Mouse (Mus musculus): Measurements from ENCODE around the gene Rtcb. TPM values are rescaled to one million over a fixed set of nuclear protein-coding genes. Genes with fewer than 3 reads are reported as not detected.
A peak's percentile ranks its signal among the peaks of the same experiment; 100 is the strongest.

The Rtcb gene
- polyA plus RNA-seq, 1 experiment from 2014 or later, result 203 TPM

GRCm38 (mm10) chr10:85953401-85953800, 4.2 kb downstream of the Rtcb start:
- WGBS, result 92% methylated on average over 3 of the region's 3 CpGs
- Histone ChIP-seq H3K4me3 (ENCODE audit: low read depth, low read length) (no peak overlapping the region), H3K4me2 (no peak overlapping the region), H3K36me3 (ENCODE audit: control insufficient read depth, insufficient read depth, low read length) (peaks cover 13% of the 10 kb centered on the region), H3K9me3 (ENCODE audit: control insufficient read depth, low read length) (no peaks in the 10 kb centered on the region), H3K27me3 (ENCODE audit: control insufficient read depth, insufficient read depth, low read length) (no peaks in the 10 kb centered on the region), H3K4me1 (ENCODE audit: control insufficient read depth, insufficient read depth, low read length) (peaks cover 6% of the 10 kb centered on the region), H3K27ac (ENCODE audit: low read depth, low read length) (no peak overlapping the region), H3K9ac (ENCODE audit: low read length) (no peak overlapping the region)
- DNase-seq (ENCODE audit: low spot score, missing footprints) (peak; percentile 69), ATAC-seq (ENCODE audit: low FRiP score) (no peak)

GRCm38 (mm10) chr10:85951765-85952443, 5.7 kb downstream of the Rtcb start:
- Histone ChIP-seq H3K36me3 (ENCODE audit: control insufficient read depth, insufficient read depth, low read length) (peaks cover 15% of the 10 kb centered on the region), H3K27me3 (ENCODE audit: control insufficient read depth, insufficient read depth, low read length) (no peaks in the 10 kb centered on the region), H3K4me2 (no peak overlapping the region), H3K27ac (ENCODE audit: low read depth, low read length) (no peak overlapping the region), H3K4me1 (ENCODE audit: control insufficient read depth, insufficient read depth, low read length) (peaks cover 6% of the 10 kb centered on the region), H3K9me3 (ENCODE audit: control insufficient read depth, low read length) (no peaks in the 10 kb centered on the region), H3K4me3 (ENCODE audit: low read depth, low read length) (no peak overlapping the region), H3K9ac (ENCODE audit: low read length) (no peak overlapping the region)
- DNase-seq (ENCODE audit: low spot score, missing footprints) (peak; percentile 53), ATAC-seq (ENCODE audit: low FRiP score) (no peak)
- 94% methylated on average over 6 of the region's 6 CpGs for WGBS

- WGBS, result 95% methylated on average over 8 of the region's 8 CpGs
- Histone ChIP-seq H3K4me1 (ENCODE audit: control insufficient read depth, insufficient read depth, low read length) (no peaks in the 10 kb centered on the region), H3K27me3 (ENCODE audit: control insufficient read depth, insufficient read depth, low read length) (no peaks in the 10 kb centered on the region), H3K9ac (ENCODE audit: low read length) (no peak overlapping the region), H3K27ac (ENCODE audit: low read depth, low read length) (no peak overlapping the region), H3K4me3 (ENCODE audit: low read depth, low read length) (no peak overlapping the region), H3K36me3 (ENCODE audit: control insufficient read depth, insufficient read depth, low read length) (peaks cover 25% of the 10 kb centered on the region; the same call in 1 of the 2 replicates), H3K4me2 (no peak overlapping the region), H3K9me3 (ENCODE audit: control insufficient read depth, low read length) (no peaks in the 10 kb centered on the region)
- ATAC-seq (ENCODE audit: low FRiP score) (no peak), DNase-seq (ENCODE audit: low spot score, missing footprints) (peak; percentile 75)
Observed at GRCm38 (mm10) chr10:85948483-85949196, 9.0 kb downstream of the Rtcb start.

GRCm38 (mm10) chr10:85936280-85936965, 21.2 kb downstream of the Rtcb start:
- peaks cover 37% of the 10 kb centered on the region for H3K36me3 ChIP-seq (ENCODE audit: control insufficient read depth, insufficient read depth, low read length)

GRCm38 (mm10) chr10:85929962-85930361, 27.7 kb downstream of the Rtcb start:
- Histone ChIP-seq H3K9me3 (ENCODE audit: control insufficient read depth, low read length) (no peaks in the 10 kb centered on the region), H3K4me1 (ENCODE audit: control insufficient read depth, insufficient read depth, low read length) (no peaks in the 10 kb centered on the region; the same call in 1 of the 2 replicates), H3K36me3 (ENCODE audit: control insufficient read depth, insufficient read depth, low read length) (no peaks in the 10 kb centered on the region), H3K4me3 (ENCODE audit: low read depth, low read length) (no peak overlapping the region), H3K27me3 (ENCODE audit: control insufficient read depth, insufficient read depth, low read length) (peaks cover 6% of the 10 kb centered on the region), H3K9ac (ENCODE audit: low read length) (no peak overlapping the region), H3K27ac (ENCODE audit: low read depth, low read length) (no peak overlapping the region), H3K4me2 (no peak overlapping the region)
- DNase-seq (ENCODE audit: low spot score, missing footprints), result no peak
- WGBS, result 93% methylated on average over 11 of the region's 11 CpGs
- no peak for ATAC-seq (ENCODE audit: low FRiP score)

More at GRCm38 (mm10) chr10:85936280-85936965, 21.2 kb downstream of the Rtcb start:
- no peak overlapping the region for H3K4me3 ChIP-seq (ENCODE audit: low read depth, low read length)
- no peaks in the 10 kb centered on the region for H3K27me3 ChIP-seq (ENCODE audit: control insufficient read depth, insufficient read depth, low read length)
- no peaks in the 10 kb centered on the region for H3K9me3 ChIP-seq (ENCODE audit: control insufficient read depth, low read length)
- ATAC-seq (ENCODE audit: low FRiP score) (no peak), DNase-seq (ENCODE audit: low spot score, missing footprints) (no peak)
- H3K27ac ChIP-seq (ENCODE audit: low read depth, low read length), result no peak overlapping the region
- no peaks in the 10 kb centered on the region for H3K4me1 ChIP-seq (ENCODE audit: control insufficient read depth, insufficient read depth, low read length)
- H3K9ac ChIP-seq (ENCODE audit: low read length), result no peak overlapping the region
- WGBS, result 97% methylated on average over 6 of the region's 6 CpGs
- H3K4me2 ChIP-seq, result no peak overlapping the region

- ATAC-seq (ENCODE audit: low FRiP score), result no peak
- Histone ChIP-seq H3K4me1 (ENCODE audit: control insufficient read depth, insufficient read depth, low read length) (no peaks in the 10 kb centered on the region; the same call in 1 of the 2 replicates), H3K9ac (ENCODE audit: low read length) (peak overlapping the region; percentile 26; the same call in 1 of the 2 replicates), H3K9me3 (ENCODE audit: control insufficient read depth, low read length) (no peaks in the 10 kb centered on the region), H3K4me3 (ENCODE audit: low read depth, low read length) (peak overlapping the region; percentile 47), H3K36me3 (ENCODE audit: control insufficient read depth, insufficient read depth, low read length) (no peaks in the 10 kb centered on the region), H3K4me2 (peak overlapping the region; percentile 76), H3K27ac (ENCODE audit: low read depth, low read length) (no peak overlapping the region), H3K27me3 (ENCODE audit: control insufficient read depth, insufficient read depth, low read length) (peaks cover 6% of the 10 kb centered on the region)
- WGBS, result 57% methylated on average over 11 of the region's 11 CpGs
- DNase-seq (ENCODE audit: low spot score, missing footprints), result peak; percentile 86
Observed at GRCm38 (mm10) chr10:85929208-85929591, 28.4 kb downstream of the Rtcb start.

GRCm38 (mm10) chr10:85928499-85929207, 29.0 kb downstream of the Rtcb start:
- H3K27ac ChIP-seq (ENCODE audit: low read depth, low read length), result no peak overlapping the region
- peak overlapping the region; percentile 76 for H3K4me2 ChIP-seq
- no peaks in the 10 kb centered on the region; the same call in 1 of the 2 replicates for H3K4me1 ChIP-seq (ENCODE audit: control insufficient read depth, insufficient read depth, low read length)
- WGBS, result under 1% methylated on average over 63 of the region's 63 CpGs
- DNase-seq (ENCODE audit: low spot score, missing footprints) (peak; percentile 98), ATAC-seq (ENCODE audit: low FRiP score) (peak; percentile 89)
- peak overlapping the region; percentile 68 for H3K9ac ChIP-seq (ENCODE audit: low read length)
- no peaks in the 10 kb centered on the region for H3K9me3 ChIP-seq (ENCODE audit: control insufficient read depth, low read length)
- peak overlapping the region; percentile 47 for H3K4me3 ChIP-seq (ENCODE audit: low read depth, low read length)
- H3K36me3 ChIP-seq (ENCODE audit: control insufficient read depth, insufficient read depth, low read length), result no peaks in the 10 kb centered on the region
- peaks cover 6% of the 10 kb centered on the region for H3K27me3 ChIP-seq (ENCODE audit: control insufficient read depth, insufficient read depth, low read length)

- no peaks in the 10 kb centered on the region; the same call in 1 of the 2 replicates for H3K4me1 ChIP-seq (ENCODE audit: control insufficient read depth, insufficient read depth, low read length)
- H3K27ac ChIP-seq (ENCODE audit: low read depth, low read length), result no peak within 1 kb of the TSS
- H3K4me2 ChIP-seq, result peak within 1 kb of the TSS; percentile 76
- ATAC-seq (ENCODE audit: low FRiP score), result peak; percentile 25; the same call in 1 of the 2 replicates
- peaks cover 6% of the 10 kb centered on the region for H3K27me3 ChIP-seq (ENCODE audit: control insufficient read depth, insufficient read depth, low read length)
- peak within 1 kb of the TSS; percentile 68 for H3K9ac ChIP-seq (ENCODE audit: low read length)
- DNase-seq (ENCODE audit: low spot score, missing footprints), result peak; percentile 97
- H3K9me3 ChIP-seq (ENCODE audit: control insufficient read depth, low read length), result no peaks in the 10 kb centered on the region
- WGBS, result under 1% methylated on average over 23 of the region's 23 CpGs
- no peaks in the 10 kb centered on the region for H3K36me3 ChIP-seq (ENCODE audit: control insufficient read depth, insufficient read depth, low read length)
- H3K4me3 ChIP-seq (ENCODE audit: low read depth, low read length), result peak within 1 kb of the TSS; percentile 47
Observed at GRCm38 (mm10) chr10:85927676-85928445, 29.8 kb downstream of the Rtcb start, which contains the start of gene Ascl4. Gene Ascl4 (plus strand): TSS chr10:85927681.

Data from midbrain, embryonic 11.5 days (tissue).